Mouse (Mus musculus): Measurements from ENCODE around the gene Ankrd13a.

Ankrd13a gene

DNA sequence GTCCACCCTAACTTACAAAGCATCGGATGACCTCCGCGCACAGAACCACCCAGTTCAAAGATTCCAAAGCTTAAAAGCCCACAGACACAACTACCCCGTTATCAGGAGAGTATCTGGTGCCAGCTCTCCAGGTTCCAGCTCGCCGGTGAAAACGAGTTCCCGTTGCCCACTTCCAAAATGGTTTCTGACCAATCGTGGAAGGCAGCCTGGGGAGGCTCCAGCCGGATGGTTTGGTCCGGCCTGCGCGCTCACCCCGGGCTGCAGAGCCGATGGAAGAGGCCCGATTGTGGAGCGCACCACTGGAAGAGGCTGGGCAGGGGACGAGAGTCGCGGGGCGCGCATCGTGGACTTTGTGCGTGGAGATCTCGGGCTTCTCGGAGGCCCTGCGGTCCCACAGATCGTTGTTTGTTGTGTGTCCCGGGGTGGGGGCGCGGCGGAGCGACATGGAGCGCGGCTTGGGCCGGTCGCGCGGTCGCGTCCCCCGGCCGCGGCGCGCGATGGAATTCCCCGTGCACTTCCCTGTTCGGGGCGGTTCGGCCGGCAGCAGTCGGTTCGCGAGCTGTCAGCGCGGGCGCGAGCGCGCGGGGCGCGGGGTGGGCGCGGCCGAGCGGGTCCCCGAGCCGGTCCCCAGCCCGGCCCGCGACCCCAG is at the start of gene Ankrd13a:
Gene Ankrd13a, plus strand, starts transcription at position 275 of the 649 bp plus-strand sequence.
- peak; percentile 84 to 92 for DNase-seq (ENCODE audit: low spot score in 2 of 2)

DNA sequence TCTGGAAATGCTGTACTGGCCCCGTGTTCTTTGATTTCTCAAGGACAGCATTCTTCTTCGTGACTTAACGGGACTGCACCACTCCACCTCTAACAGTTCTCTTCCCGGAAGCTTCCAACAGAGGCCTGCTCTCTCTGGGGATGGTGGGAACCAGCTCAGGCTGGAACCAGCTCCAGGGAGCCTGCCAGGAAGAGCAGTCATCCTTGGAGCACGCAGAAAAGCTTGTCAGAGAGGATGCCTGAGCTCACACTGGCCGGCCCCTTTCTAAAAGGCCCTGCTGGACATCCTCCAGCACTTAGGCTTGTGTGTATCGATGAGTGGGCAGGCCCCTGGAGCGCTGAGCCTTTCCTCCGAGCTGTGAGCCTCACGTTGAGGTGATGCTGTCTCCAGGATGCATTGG is 46.3 kb upstream of the Ankrd13a start:
- DNase-seq (ENCODE audit: low spot score in 2 of 2), result no peak

- DNase-seq (ENCODE audit: low spot score in 2 of 2), result no peak
Observed at GRCm38 (mm10) chr5:114730129-114730528, 44.3 kb upstream of the Ankrd13a start.

DNA sequence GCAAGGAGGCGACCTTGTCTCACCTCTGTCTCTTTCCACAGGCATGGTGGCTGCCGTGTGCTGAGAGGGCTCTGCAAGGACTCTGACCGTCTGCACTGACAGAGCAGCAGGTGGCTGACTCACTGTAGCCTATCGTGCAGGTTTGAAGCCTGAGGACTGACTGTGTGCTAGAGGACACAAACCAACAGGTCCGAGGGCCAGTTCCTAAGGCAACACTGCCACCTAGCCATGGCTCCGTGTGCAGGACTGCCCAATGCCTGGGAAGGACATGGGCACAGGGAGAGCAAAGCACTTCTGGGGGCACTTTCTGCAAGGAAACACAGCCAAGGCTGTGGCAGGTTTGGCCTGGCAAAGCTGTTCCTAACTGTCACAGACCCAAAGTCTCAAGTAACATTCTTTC is 43.0 kb upstream of the Ankrd13a start:
- DNase-seq (ENCODE audit: low spot score in 2 of 2), result no peak

DNA sequence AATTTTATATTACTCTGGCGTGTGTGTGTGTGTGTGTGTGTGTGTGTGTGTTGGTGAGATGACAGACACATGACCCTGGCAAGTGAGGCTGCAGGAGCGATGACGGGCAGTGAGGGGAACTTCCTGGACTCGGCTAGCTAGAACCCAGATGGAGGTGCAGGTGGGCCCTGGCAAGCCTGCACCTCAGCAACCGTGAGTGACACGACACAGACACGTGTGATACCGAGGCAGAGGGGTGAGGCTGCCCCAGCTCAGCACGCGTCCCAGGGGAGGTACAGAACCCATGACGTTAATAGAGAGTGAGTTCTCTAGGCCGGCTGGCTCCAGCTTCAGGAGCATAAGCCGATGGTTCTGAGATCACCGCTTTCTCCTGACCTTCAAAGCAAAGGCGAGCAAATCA is 42.5 kb upstream of the Ankrd13a start:
- DNase-seq (ENCODE audit: low spot score in 2 of 2), result no peak

- no peak for DNase-seq (ENCODE audit: low spot score in 2 of 2)
Observed at GRCm38 (mm10) chr5:114733606-114734005, 40.9 kb upstream of the Ankrd13a start.

DNA sequence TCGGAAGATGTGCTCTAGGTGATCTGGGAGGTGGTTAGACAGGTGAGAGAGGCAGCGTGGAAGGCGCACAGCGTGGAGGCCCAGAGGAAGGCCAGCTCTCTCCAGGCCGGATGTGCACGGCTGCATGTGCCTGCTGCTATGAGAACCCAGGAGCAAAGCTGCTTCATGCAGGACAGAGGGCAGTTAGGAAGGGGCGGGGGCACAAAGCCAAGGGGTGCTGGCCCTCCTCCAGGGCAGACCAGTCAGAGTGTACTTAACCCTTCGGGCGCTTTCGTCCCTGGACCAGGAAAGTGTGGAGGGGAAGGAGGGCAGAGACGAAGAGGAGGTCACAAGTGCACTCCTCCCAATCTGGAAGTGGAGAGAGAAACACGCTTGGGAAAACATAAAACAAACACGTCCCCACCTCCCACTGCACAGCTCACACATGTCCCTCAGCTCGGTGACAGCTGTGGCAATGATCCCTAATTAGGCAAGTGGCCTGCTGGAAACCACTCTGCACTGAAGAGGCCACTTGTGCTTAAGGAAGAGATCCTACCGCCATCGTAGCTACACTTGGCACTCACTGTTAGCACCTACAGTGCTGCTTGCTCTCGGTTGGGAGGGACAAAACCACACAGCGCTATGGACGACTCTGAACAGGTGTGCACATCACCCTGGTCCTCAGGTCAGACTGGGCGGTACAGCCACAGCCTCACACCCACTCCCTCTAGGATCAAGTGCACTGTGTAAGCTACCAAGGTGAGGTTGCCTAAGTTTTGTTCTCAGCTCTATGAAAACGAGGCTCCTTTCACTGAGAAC is 37.2 kb upstream of the Ankrd13a start:
- no peak for DNase-seq (ENCODE audit: low spot score in 2 of 2)

GRCm38 (mm10) chr5:114738707-114739241 is 35.7 kb upstream of the Ankrd13a start:
- peak in 1 of 2 experiments; percentile 31 for DNase-seq (ENCODE audit: low spot score in 2 of 2)

DNA sequence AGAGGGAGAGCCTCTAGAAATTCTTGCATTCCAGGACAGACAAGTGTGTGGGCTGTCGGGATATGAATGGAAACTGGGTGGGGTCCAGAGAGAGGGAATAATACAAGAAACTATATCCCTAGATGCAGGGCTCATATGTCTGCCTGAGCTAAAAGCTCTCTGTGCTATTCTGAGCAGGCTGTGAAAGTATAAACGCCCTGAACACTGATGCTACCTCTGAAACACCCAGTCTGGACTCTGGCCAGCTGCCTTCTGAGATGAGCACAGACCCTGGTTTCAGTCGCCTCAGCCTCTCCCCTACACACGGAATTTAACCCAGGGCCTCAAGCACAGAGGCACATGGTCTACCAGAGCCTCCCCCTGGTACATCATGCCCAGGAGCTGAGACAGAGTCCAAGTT is 33.9 kb upstream of the Ankrd13a start:
- no peak for DNase-seq (ENCODE audit: low spot score in 2 of 2)

GRCm38 (mm10) chr5:114742572-114742971 is 31.9 kb upstream of the Ankrd13a start:
- no peak for DNase-seq (ENCODE audit: low spot score in 2 of 2)

- DNase-seq (ENCODE audit: low spot score in 2 of 2), result no peak
Observed at GRCm38 (mm10) chr5:114742998-114743696, 31.3 kb upstream of the Ankrd13a start.

GRCm38 (mm10) chr5:114743697-114744090 is 30.8 kb upstream of the Ankrd13a start:
- no peak for DNase-seq (ENCODE audit: low spot score in 2 of 2)

GRCm38 (mm10) chr5:114745581-114745980 is 28.9 kb upstream of the Ankrd13a start:
- no peak for DNase-seq (ENCODE audit: low spot score in 2 of 2)

DNA sequence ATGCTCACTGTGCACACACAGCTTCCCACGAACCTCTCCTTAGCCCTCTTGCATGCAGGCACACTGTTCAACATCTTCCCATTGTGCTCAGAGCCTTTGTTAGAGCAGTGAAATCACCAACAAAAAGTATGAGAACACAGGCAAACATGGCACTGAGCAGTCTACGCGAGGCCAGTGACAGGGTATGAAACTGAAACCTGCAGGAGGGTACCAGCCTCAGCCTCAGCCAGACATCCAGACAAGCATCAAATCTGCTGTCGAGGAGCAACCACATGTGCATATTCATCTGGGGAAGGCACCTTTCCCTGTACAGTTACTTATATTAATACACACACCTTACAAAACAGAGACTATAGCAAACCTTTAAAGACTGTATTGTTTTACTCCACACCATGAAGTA is 27.6 kb upstream of the Ankrd13a start:
- DNase-seq (ENCODE audit: low spot score in 2 of 2), result no peak

GRCm38 (mm10) chr5:114747521-114747920 is 27.0 kb upstream of the Ankrd13a start:
- DNase-seq (ENCODE audit: low spot score in 2 of 2), result no peak

DNA sequence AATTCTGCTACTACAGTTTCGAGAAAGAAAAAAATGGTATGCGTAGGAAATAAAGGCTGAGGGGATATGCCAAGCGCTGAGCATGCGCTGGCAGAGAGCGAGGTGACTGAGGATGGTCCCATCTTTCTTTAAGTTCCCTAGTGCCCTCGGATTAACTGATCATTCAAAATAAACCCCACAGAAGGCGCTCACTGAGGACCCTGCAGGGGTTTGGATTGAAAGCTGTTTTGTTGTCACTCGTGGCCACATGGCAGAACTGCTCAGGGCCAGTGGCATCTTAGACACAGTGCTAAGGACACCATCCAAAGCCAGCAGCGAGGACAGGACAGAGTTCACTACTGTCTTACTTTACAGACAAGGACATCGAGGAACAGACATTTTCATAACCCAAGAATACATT is 24.2 kb upstream of the Ankrd13a start:
- no peak for DNase-seq (ENCODE audit: low spot score in 2 of 2)

GRCm38 (mm10) chr5:114752397-114752796 is 22.1 kb upstream of the Ankrd13a start:
- no peak for DNase-seq (ENCODE audit: low spot score in 2 of 2)

DNA sequence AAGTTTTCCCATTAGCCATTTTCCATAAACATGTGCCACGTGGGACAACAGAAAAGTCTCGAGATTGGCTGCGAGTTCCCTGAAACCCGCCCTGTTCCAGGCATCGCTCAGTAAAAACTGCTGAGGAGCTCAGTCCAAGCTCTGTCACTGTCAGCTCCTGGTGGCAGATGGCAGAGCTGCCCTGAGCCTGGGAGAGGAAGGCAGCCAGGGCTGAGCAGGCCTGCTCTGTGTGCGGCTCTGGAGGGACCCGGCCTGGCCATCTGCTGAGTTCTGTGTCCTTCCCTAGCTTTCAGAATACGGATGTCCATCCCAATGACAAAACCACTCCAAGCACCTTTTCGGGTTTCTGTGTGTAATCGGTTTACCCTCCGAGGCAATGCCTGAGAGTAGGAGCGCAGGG is 21.1 kb upstream of the Ankrd13a start:
- no peak for DNase-seq (ENCODE audit: low spot score in 2 of 2)

GRCm38 (mm10) chr5:114759536-114760090 is 14.9 kb upstream of the Ankrd13a start:
- DNase-seq (ENCODE audit: low spot score in 2 of 2), result no peak

DNA sequence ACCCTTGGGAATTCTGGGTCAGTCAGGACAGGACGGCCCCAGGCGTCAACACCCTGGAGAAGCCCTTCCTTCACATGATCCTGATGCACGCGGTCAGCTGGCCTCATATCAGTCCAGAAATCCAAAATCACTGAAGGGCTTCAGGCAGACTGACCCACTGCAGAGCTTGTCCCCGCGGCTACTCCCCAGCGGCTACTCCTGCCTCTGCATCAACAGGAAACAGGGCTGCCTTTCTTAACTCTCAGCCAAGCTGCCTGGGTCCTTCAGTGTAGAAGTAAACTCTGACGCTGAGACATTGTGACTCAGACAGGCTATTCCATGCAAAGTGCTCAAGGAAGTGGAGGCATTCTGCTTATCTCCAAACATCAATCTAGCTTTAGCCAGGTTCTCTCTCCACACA is 12.5 kb upstream of the Ankrd13a start:
- no peak for DNase-seq (ENCODE audit: low spot score in 2 of 2)

DNA sequence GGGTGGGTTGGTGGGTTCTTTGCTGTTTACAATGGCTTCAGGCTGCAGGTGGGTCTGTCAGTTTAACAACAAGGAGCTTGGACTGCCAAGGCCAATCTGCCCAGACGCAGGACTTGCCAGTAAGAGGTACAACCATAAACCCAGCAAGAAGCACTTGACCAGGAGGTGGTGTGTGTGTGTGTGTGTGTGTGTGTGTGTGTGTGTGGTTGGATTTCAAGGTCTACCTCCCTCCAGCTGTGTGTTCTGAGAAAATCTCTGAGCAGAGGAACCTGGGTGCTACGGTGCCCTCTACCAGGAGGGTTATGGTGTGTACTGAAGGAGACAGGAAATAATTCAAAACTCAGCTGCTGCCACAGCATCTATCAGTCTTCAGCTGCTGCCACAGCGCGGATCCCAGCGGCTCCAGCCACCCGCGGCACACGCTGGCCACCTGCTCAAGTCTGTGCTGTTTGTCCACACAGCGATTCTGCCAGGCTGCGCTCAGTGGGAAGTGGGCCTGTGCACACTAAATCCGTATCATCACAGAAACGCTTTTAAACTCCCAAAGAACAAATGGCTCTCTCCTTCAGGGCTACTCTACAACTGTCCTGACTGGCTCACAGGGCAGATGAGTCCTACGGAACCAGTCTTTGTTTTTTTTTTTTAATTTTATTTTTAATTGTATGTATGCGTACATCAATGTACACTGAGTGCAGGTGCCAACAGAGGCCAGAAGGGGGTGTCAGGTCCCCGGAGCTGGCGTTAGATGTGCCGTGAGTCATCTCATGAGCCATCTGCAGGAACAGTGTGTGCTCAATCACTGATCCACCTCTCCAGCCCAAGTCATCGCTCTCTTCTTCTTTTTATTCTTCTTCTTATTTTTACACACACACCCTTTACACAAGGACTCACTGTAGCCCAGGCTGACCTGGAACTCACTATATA is 9.4 kb upstream of the Ankrd13a start:
- DNase-seq (ENCODE audit: low spot score in 2 of 2), result no peak
